Mouse (Mus musculus): Measurements from ENCODE around the gene Pde4d. TPM values are rescaled to one million over a fixed set of nuclear protein-coding genes. Genes with fewer than 3 reads are reported as not detected.

Gene Pde4d
- total and polyA plus RNA-seq, 2 experiments from 2014 or later: 19.0 to 103 TPM

- TF ChIP-seq CTCF (IDR thresholded peaks at IDR 0.05): no peak
- DNase-seq (ENCODE audit: low spot score): no peak
- Histone ChIP-seq H3K27me3 (ENCODE audit: insufficient read depth, low read length) (no peaks in the 10 kb centered on the region), H3K27ac (ENCODE audit: low read depth, low read length) (no peak overlapping the region), H3K4me1 (ENCODE audit: insufficient read depth, low read length) (no peaks in the 10 kb centered on the region), H3K4me3 (ENCODE audit: low read depth, low read length) (no peak overlapping the region), H3K9ac (replicated peaks; ENCODE audit: low read length, poor library complexity, severe bottlenecking) (no peak overlapping the region), H3K4me2 (ENCODE audit: low read depth, low read length, poor library complexity, severe bottlenecking) (no peak overlapping the region), H3K36me3 (ENCODE audit: insufficient read depth, low read length) (no peaks in the 10 kb centered on the region), H3K9me3 (ENCODE audit: low read length) (no peaks in the 10 kb centered on the region)
- WGBS: 83% methylated on average over 6 of the region's 6 CpGs
- no peak for ATAC-seq (ENCODE audit: low FRiP score)
Observed at GRCm38 (mm10) chr13:109722237-109723119, 1272.7 kb downstream of the Pde4d start.

DNA sequence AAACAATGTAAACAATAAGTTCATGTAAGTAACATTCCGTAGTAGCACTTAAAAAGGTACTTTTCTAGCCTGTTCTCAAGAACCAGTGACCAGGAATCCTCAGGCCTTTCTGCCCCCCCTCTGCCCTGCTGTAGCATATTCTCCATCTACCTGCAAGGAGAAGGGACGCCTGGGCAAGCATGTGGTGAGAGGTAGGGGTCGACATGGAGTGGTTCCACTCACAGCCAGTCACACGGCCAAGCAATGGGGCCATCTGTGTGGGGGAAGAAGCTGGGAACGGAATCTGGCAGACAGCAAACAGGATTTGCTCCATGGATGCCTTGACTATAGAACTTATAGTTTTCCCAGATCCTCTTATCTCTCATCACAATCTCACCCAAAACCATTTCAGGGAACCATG lies 1277.6 kb downstream of the Pde4d start:
- Histone ChIP-seq H3K9me3 (ENCODE audit: low read length) (no peaks in the 10 kb centered on the region), H3K36me3 (ENCODE audit: insufficient read depth, low read length) (no peaks in the 10 kb centered on the region), H3K4me1 (ENCODE audit: insufficient read depth, low read length) (no peaks in the 10 kb centered on the region), H3K27me3 (ENCODE audit: insufficient read depth, low read length) (no peaks in the 10 kb centered on the region), H3K27ac (ENCODE audit: low read depth, low read length) (no peak overlapping the region), H3K4me3 (ENCODE audit: low read depth, low read length) (no peak overlapping the region), H3K4me2 (ENCODE audit: low read depth, low read length, poor library complexity, severe bottlenecking) (no peak overlapping the region), H3K9ac (replicated peaks; ENCODE audit: low read length, poor library complexity, severe bottlenecking) (no peak overlapping the region)
- TF ChIP-seq CTCF (IDR thresholded peaks at IDR 0.05): no peak
- DNase-seq (ENCODE audit: low spot score): no peak
- WGBS: 70% methylated on average over 5 of the region's 5 CpGs
- ATAC-seq (ENCODE audit: low FRiP score): no peak

GRCm38 (mm10) chr13:109729612-109730011 lies 1279.9 kb downstream of the Pde4d start:
- DNase-seq (ENCODE audit: low spot score) (no peak), ATAC-seq (ENCODE audit: low FRiP score) (no peak)
- H3K4me1 ChIP-seq (ENCODE audit: insufficient read depth, low read length): no peaks in the 10 kb centered on the region
- H3K27me3 ChIP-seq (ENCODE audit: insufficient read depth, low read length): no peaks in the 10 kb centered on the region
- 95% methylated on average over 4 of the region's 4 CpGs for WGBS
- no peaks in the 10 kb centered on the region for H3K36me3 ChIP-seq (ENCODE audit: insufficient read depth, low read length)
- no peak overlapping the region for H3K9ac ChIP-seq (replicated peaks; ENCODE audit: low read length, poor library complexity, severe bottlenecking)
- H3K9me3 ChIP-seq (ENCODE audit: low read length): no peaks in the 10 kb centered on the region
- no peak overlapping the region for H3K4me3 ChIP-seq (ENCODE audit: low read depth, low read length)
- H3K4me2 ChIP-seq (ENCODE audit: low read depth, low read length, poor library complexity, severe bottlenecking): no peak overlapping the region
- no peak for TF ChIP-seq CTCF (IDR thresholded peaks at IDR 0.05)
- H3K27ac ChIP-seq (ENCODE audit: low read depth, low read length): no peak overlapping the region

DNA sequence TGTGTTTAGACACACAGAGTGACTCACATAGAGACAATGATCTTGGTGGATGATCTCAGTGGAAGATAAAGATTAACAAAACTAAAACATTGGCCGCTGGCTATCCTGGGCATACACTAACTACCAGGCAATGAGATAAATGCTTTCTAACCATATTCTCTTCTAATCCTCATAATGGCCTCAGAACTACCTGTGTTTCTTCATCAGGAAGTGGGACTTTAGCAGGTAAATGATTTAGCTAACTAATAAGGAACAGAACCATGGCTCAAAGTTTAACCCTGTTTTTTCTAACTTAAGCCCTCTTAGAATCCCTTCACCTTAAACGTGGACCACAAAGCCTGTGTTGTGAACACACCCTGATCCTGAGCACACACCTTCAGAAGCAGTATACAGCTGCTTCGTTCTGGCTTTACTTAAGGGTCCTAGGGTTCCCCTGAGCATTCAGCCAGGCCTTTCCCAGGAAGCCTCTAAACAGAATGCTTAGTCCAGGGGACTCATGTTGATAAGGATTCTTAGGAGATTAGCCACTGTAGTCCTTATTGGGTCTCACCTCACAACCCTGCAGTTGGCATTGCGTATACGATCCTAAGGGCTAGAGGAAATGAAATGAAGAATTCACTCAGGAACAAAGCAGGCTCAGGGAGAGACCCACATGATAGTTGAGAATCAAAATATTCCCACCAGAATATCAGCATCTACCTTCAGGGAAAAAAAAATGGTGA lies 1283.1 kb downstream of the Pde4d start:
- ATAC-seq (ENCODE audit: low FRiP score): no peak

GRCm38 (mm10) chr13:109736290-109737078 lies 1286.7 kb downstream of the Pde4d start:
- 43% methylated on average over 8 of the region's 8 CpGs for WGBS
- no peak overlapping the region for H3K27ac ChIP-seq (ENCODE audit: low read depth, low read length)
- H3K27me3 ChIP-seq (ENCODE audit: insufficient read depth, low read length): no peaks in the 10 kb centered on the region
- no peaks in the 10 kb centered on the region for H3K4me1 ChIP-seq (ENCODE audit: insufficient read depth, low read length)
- H3K4me3 ChIP-seq (ENCODE audit: low read depth, low read length): no peak overlapping the region
- H3K9ac ChIP-seq (replicated peaks; ENCODE audit: low read length, poor library complexity, severe bottlenecking): no peak overlapping the region
- no peak overlapping the region for H3K4me2 ChIP-seq (ENCODE audit: low read depth, low read length, poor library complexity, severe bottlenecking)
- peak; percentile 78 for TF ChIP-seq CTCF (IDR thresholded peaks at IDR 0.05)
- no peaks in the 10 kb centered on the region for H3K9me3 ChIP-seq (ENCODE audit: low read length)
- H3K36me3 ChIP-seq (ENCODE audit: insufficient read depth, low read length): no peaks in the 10 kb centered on the region
- ATAC-seq (ENCODE audit: low FRiP score) (no peak), DNase-seq (ENCODE audit: low spot score) (peak; percentile 71)

More for the DNA sequence above, 1283.1 kb downstream of the Pde4d start:
- Histone ChIP-seq H3K27ac (ENCODE audit: low read depth, low read length) (no peak overlapping the region), H3K4me1 (ENCODE audit: insufficient read depth, low read length) (no peaks in the 10 kb centered on the region), H3K27me3 (ENCODE audit: insufficient read depth, low read length) (no peaks in the 10 kb centered on the region), H3K4me2 (ENCODE audit: low read depth, low read length, poor library complexity, severe bottlenecking) (no peak overlapping the region), H3K9me3 (ENCODE audit: low read length) (no peaks in the 10 kb centered on the region), H3K9ac (replicated peaks; ENCODE audit: low read length, poor library complexity, severe bottlenecking) (no peak overlapping the region), H3K4me3 (ENCODE audit: low read depth, low read length) (no peak overlapping the region), H3K36me3 (ENCODE audit: insufficient read depth, low read length) (no peaks in the 10 kb centered on the region)
- no peak for DNase-seq (ENCODE audit: low spot score)
- no peak for TF ChIP-seq CTCF (IDR thresholded peaks at IDR 0.05)
- WGBS: 85% methylated on average over 5 of the region's 5 CpGs
